Mouse (Mus musculus): ENCODE data around the gene Btbd9. TPM values are rescaled to one million over a fixed set of nuclear protein-coding genes. Genes with fewer than 3 reads are reported as not detected.
A peak's percentile ranks its signal among the peaks of the same experiment; 100 is the strongest.

The Btbd9 gene
- total RNA-seq, 1 experiment, result 28.2 TPM

DNA sequence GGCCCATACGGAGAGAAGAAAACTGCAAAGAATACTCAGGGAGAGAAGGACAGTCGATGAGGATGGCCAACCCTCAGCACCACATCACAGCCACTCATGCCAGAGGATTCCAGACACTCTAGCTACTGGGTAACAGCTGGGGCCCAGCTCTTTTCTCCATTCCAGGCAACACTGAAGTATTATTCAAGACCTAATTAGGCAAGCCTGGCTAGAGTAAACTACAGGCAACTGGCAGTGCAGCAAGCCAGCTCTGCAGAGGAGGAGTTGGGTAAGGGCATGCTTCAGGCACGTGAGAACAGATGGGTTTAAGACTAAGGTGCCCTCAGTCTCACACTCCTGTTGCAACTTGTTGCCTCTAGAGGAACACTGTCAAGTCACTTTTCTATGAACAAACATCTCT lies 118.0 kb downstream of the Btbd9 start:
- no peak overlapping the region for H3K4me3 ChIP-seq (ENCODE audit: insufficient read depth in 1 of 2, low read depth in 1 of 2, low read length in 2 of 2, poor library complexity in 1 of 2, severe bottlenecking in 1 of 2)
- H3K9ac ChIP-seq (ENCODE audit: insufficient read depth, low read depth, low read length, poor library complexity, severe bottlenecking), result no peak overlapping the region
- H3K27ac ChIP-seq (ENCODE audit: insufficient read depth, low read depth, low read length, poor library complexity, severe bottlenecking), result no peak overlapping the region
- no peaks in the 10 kb centered on the region for H3K9me3 ChIP-seq (ENCODE audit: control insufficient read depth, insufficient read depth, low read depth, low read length)
- no peak for DNase-seq (ENCODE audit: low read depth, low spot score)
- H3K4me1 ChIP-seq (ENCODE audit: control insufficient read depth in 2 of 2, insufficient read depth in 2 of 2, low read length in 2 of 2, poor library complexity in 1 of 2), result peaks cover under 1 to 7% of the 10 kb centered on the region in 2 experiments; a peak in 1 of 4 replicates
- in situ Hi-C loops (cut with MboI; ENCODE audit: low sequenced_read_pairs in 2 of 2, unreplicated experiment in 2 of 2), result loop anchor here in 1 of 2 experiments (10.0 kb wide), 1 partner anchor 356 kb away; no protein-coding TSS in a partner anchor
- TF ChIP-seq ZC3H11A (IDR thresholded peaks at IDR 0.05; ENCODE audit: borderline replicate concordance, low read depth, low read length) (no peak), ZNF384 (IDR thresholded peaks at IDR 0.05; ENCODE audit: low read depth, low read length) (no peak), HCFC1 (IDR thresholded peaks at IDR 0.05; ENCODE audit: borderline replicate concordance, insufficient read depth, low read length) (no peak), CHD2 (IDR thresholded peaks at IDR 0.05; ENCODE audit: low read depth, low read length) (no peak), MAFK (IDR thresholded peaks at IDR 0.05; ENCODE audit: insufficient read depth, low read depth, low read length) (no peak)
- no peaks in the 10 kb centered on the region for H3K36me3 ChIP-seq (ENCODE audit: control insufficient read depth, insufficient read depth, low read length, poor library complexity, severe bottlenecking)

DNA sequence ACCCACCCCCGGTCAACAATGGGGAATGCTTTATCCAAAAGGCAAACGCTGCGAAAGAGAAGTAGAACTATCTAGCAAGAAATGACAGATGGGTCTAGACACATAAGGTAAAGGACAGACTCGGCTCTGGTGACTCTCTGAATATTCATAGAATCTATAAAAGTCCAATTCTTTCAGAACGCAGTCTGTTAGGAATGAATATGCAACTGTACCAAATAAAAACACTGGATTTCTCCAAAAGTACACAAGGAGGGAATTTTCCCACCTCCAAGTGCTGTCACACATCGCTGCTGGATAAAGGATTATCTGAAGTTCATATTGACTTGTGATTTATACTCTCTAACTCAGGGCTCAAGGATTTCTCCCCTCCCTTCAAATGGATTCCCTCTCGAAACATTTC lies 118.8 kb downstream of the Btbd9 start:
- no peak for TF ChIP-seq MAFK (IDR thresholded peaks at IDR 0.05; ENCODE audit: insufficient read depth, low read depth, low read length)
- no peak for TF ChIP-seq CHD2 (IDR thresholded peaks at IDR 0.05; ENCODE audit: low read depth, low read length)
- no peak for TF ChIP-seq ZNF384 (IDR thresholded peaks at IDR 0.05; ENCODE audit: low read depth, low read length)
- TF ChIP-seq ZC3H11A (IDR thresholded peaks at IDR 0.05; ENCODE audit: borderline replicate concordance, low read depth, low read length), result no peak
- no peak for TF ChIP-seq HCFC1 (IDR thresholded peaks at IDR 0.05; ENCODE audit: borderline replicate concordance, insufficient read depth, low read length)
- Histone ChIP-seq H3K4me3 (ENCODE audit: insufficient read depth in 1 of 2, low read depth in 1 of 2, low read length in 2 of 2, poor library complexity in 1 of 2, severe bottlenecking in 1 of 2) (no peak overlapping the region), H3K27ac (ENCODE audit: insufficient read depth, low read depth, low read length, poor library complexity, severe bottlenecking) (no peak overlapping the region), H3K9me3 (ENCODE audit: control insufficient read depth, insufficient read depth, low read depth, low read length) (no peaks in the 10 kb centered on the region), H3K36me3 (ENCODE audit: control insufficient read depth, insufficient read depth, low read length, poor library complexity, severe bottlenecking) (no peaks in the 10 kb centered on the region), H3K9ac (ENCODE audit: insufficient read depth, low read depth, low read length, poor library complexity, severe bottlenecking) (no peak overlapping the region), H3K4me1 (ENCODE audit: control insufficient read depth in 2 of 2, insufficient read depth in 2 of 2, low read length in 2 of 2, poor library complexity in 1 of 2) (peaks cover 0 to 4% of the 10 kb centered on the region in 2 experiments; a peak in 1 of 4 replicates)
- DNase-seq (ENCODE audit: low read depth, low spot score), result no peak
- in situ Hi-C loops (cut with MboI; ENCODE audit: low sequenced_read_pairs in 2 of 2, unreplicated experiment in 2 of 2), result loop anchor here in 1 of 2 experiments (10.0 kb wide), 1 partner anchor 357 kb away; no protein-coding TSS in a partner anchor

DNA sequence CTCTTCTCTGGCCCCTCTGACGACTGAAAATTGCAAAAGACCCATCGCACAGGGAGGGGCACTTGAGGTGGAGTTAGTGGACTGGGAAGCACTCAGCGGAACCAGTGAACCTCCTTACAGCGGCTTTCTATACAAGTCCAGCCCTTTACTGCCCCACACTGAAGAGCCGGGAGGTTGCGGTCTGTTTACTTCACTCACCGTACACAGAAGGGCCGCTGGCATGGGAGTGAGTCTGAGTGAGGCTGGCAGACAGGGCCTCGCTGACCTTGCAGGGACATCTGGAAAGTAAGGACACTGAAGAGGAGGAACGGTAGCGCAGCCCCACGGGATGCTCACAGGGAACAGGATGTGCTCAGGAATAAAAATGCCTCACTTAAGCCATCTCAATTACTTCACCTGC lies 120.0 kb downstream of the Btbd9 start:
- TF ChIP-seq HCFC1 (IDR thresholded peaks at IDR 0.05; ENCODE audit: borderline replicate concordance, insufficient read depth, low read length) (no peak), CHD2 (IDR thresholded peaks at IDR 0.05; ENCODE audit: low read depth, low read length) (no peak), ZC3H11A (IDR thresholded peaks at IDR 0.05; ENCODE audit: borderline replicate concordance, low read depth, low read length) (no peak), ZNF384 (IDR thresholded peaks at IDR 0.05; ENCODE audit: low read depth, low read length) (no peak), MAFK (IDR thresholded peaks at IDR 0.05; ENCODE audit: insufficient read depth, low read depth, low read length) (no peak)
- DNase-seq (ENCODE audit: low read depth, low spot score), result no peak
- H3K9ac ChIP-seq (ENCODE audit: insufficient read depth, low read depth, low read length, poor library complexity, severe bottlenecking), result no peak overlapping the region
- in situ Hi-C loops (cut with MboI; ENCODE audit: low sequenced_read_pairs in 2 of 2, unreplicated experiment in 2 of 2), result loop anchor here in 1 of 2 experiments (10.0 kb wide), 1 partner anchor 359 kb away; no protein-coding TSS in a partner anchor
- no peaks in the 10 kb centered on the region for H3K36me3 ChIP-seq (ENCODE audit: control insufficient read depth, insufficient read depth, low read length, poor library complexity, severe bottlenecking)
- no peak overlapping the region for H3K4me3 ChIP-seq (ENCODE audit: insufficient read depth in 1 of 2, low read depth in 1 of 2, low read length in 2 of 2, poor library complexity in 1 of 2, severe bottlenecking in 1 of 2)
- H3K9me3 ChIP-seq (ENCODE audit: control insufficient read depth, insufficient read depth, low read depth, low read length), result no peaks in the 10 kb centered on the region
- peaks cover 0 to 6% of the 10 kb centered on the region in 2 experiments; a peak in 1 of 4 replicates for H3K4me1 ChIP-seq (ENCODE audit: control insufficient read depth in 2 of 2, insufficient read depth in 2 of 2, low read length in 2 of 2, poor library complexity in 1 of 2)
- no peak overlapping the region for H3K27ac ChIP-seq (ENCODE audit: insufficient read depth, low read depth, low read length, poor library complexity, severe bottlenecking)

DNA sequence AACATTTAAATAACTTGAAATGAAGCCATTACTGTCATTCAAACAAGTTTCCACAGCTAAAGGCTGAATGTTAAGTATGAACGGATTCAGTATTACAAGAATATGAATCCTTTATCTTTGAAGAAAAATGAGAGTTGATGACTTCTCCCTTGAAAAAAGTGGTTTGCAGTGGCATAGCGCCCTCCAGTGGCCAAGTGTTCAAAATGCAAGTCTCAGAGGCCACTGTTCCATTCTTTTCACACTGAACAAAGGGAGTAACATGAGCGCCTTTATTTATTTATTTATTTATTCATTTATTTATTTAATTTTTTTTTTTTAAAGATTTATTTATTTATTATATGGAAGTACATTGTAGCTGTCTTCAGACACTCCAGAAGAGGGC lies 121.4 kb downstream of the Btbd9 start:
- Histone ChIP-seq H3K9me3 (ENCODE audit: control insufficient read depth, insufficient read depth, low read depth, low read length) (no peaks in the 10 kb centered on the region), H3K27ac (ENCODE audit: insufficient read depth, low read depth, low read length, poor library complexity, severe bottlenecking) (no peak overlapping the region), H3K4me3 (ENCODE audit: insufficient read depth in 1 of 2, low read depth in 1 of 2, low read length in 2 of 2, poor library complexity in 1 of 2, severe bottlenecking in 1 of 2) (no peak overlapping the region), H3K9ac (ENCODE audit: insufficient read depth, low read depth, low read length, poor library complexity, severe bottlenecking) (no peak overlapping the region), H3K36me3 (ENCODE audit: control insufficient read depth, insufficient read depth, low read length, poor library complexity, severe bottlenecking) (no peaks in the 10 kb centered on the region), H3K4me1 (ENCODE audit: control insufficient read depth in 2 of 2, insufficient read depth in 2 of 2, low read length in 2 of 2, poor library complexity in 1 of 2) (peaks cover 0 to 8% of the 10 kb centered on the region in 2 experiments; a peak in 1 of 4 replicates)
- no peak for TF ChIP-seq CHD2 (IDR thresholded peaks at IDR 0.05; ENCODE audit: low read depth, low read length)
- peak; percentile 86 for TF ChIP-seq ZNF384 (IDR thresholded peaks at IDR 0.05; ENCODE audit: low read depth, low read length)
- peak; percentile 98 for TF ChIP-seq ZC3H11A (IDR thresholded peaks at IDR 0.05; ENCODE audit: borderline replicate concordance, low read depth, low read length)
- DNase-seq (ENCODE audit: low read depth, low spot score), result peak; percentile 83
- in situ Hi-C loops (cut with MboI; ENCODE audit: low sequenced_read_pairs in 2 of 2, unreplicated experiment in 2 of 2), result loop anchor here (5.0 to 10.0 kb wide), 2 partner anchors 360 to 467 kb away; no protein-coding TSS in a partner anchor
